Mouse (Mus musculus): ENCODE results near the gene Cd276. TPM values are rescaled to one million over a fixed set of nuclear protein-coding genes. Genes with fewer than 3 reads are reported as not detected.
A peak's percentile ranks its signal among the peaks of the same experiment; 100 is the strongest.

The Cd276 gene
- polyA plus RNA-seq, 1 experiment from 2014 or later = 33.6 TPM

DNA sequence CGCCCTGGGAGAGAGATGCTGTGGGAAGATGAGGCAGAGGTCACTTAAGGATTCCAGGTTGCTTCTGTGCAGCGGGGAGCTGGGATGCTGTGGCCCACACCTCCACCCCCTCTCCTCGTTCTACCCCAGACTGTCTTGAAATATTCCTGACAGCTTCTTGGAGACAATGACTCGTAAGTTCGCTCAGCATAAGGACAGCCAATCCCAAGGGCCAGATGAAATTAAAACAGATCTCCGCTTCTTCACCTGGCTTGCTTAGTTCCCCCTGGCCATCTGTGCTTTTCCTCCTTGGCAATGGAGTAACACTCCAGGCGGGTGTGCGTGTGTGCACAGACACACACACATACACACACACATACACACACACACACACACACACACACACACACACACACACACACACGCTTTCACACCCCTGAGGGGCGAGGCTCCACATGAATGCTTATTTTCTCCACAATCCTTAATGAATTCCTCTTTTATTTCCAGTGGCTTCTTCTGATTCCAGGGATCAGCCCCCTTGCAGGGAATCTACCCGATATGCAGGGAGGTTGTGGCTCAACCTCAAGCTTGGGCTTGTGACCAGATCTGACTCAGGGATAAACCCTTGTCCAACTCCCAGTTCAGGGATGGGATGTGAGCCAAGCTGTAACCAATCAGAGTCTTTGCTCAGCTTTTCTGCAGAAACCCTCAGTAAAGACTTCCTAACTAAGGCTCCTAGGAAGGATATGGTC is 8.4 kb downstream of the Cd276 start:
- 65% methylated on average over 11 of the region's 11 CpGs for WGBS
- H3K36me3 ChIP-seq = no peaks in the 10 kb centered on the region
- no peaks in the 10 kb centered on the region for H3K9me3 ChIP-seq (replicated peaks)
- peaks cover 42% of the 10 kb centered on the region for H3K4me1 ChIP-seq
- 0 out of 2 replicates have a peak overlapping the region, but pooled peaks have one; percentile 33 for H3K27ac ChIP-seq (replicated peaks)
- ATAC-seq (ENCODE audit: low FRiP score) = no peak
- H3K4me2 ChIP-seq = no peak overlapping the region
- no peak overlapping the region for H3K4me3 ChIP-seq (replicated peaks)
- H3K27me3 ChIP-seq (replicated peaks) = no peaks in the 10 kb centered on the region
- no peak overlapping the region for H3K9ac ChIP-seq (replicated peaks)

DNA sequence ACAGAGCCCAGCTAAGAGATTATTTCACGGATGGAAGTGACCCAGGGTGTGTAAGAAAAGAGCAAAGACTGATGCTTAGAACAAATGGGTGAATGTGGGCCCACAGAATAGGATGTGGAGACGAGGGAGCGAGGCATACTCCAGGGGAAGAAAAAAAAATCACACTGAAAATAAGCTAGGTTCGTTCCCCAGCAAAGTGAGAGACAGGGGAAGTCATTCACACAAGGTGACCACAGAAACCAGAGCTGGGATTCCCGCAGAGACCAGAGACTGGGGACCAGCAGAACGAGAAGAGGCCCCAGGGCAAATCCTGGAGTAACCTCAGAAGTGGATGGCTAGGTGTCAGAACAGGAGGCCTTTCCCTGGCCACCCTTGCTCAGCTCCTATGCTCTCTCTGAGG is 9.8 kb downstream of the Cd276 start:
- Histone ChIP-seq H3K4me1 (peaks cover 46% of the 10 kb centered on the region), H3K27me3 (replicated peaks) (no peaks in the 10 kb centered on the region), H3K4me2 (peak overlapping the region; percentile 45; the same call in 1 of the 2 replicates), H3K9ac (replicated peaks) (no peak overlapping the region), H3K4me3 (replicated peaks) (no peak overlapping the region), H3K36me3 (no peaks in the 10 kb centered on the region), H3K27ac (replicated peaks) (peak overlapping the region; percentile 38; the same call in 1 of the 2 replicates), H3K9me3 (replicated peaks) (no peaks in the 10 kb centered on the region)
- ATAC-seq (ENCODE audit: low FRiP score) = no peak
- 76% methylated on average over 6 of the region's 6 CpGs for WGBS

- Histone ChIP-seq H3K27ac (replicated peaks) (peak overlapping the region; percentile 38; the same call in 1 of the 2 replicates), H3K4me2 (peak overlapping the region; percentile 45), H3K4me3 (replicated peaks) (peak overlapping the region; percentile 9; the same call in 1 of the 2 replicates), H3K27me3 (replicated peaks) (no peaks in the 10 kb centered on the region), H3K4me1 (peaks cover 46% of the 10 kb centered on the region), H3K9ac (replicated peaks) (no peak overlapping the region), H3K36me3 (no peaks in the 10 kb centered on the region), H3K9me3 (replicated peaks) (no peaks in the 10 kb centered on the region)
- no peak for ATAC-seq (ENCODE audit: low FRiP score)
- WGBS = 57% methylated on average over 4 of the region's 4 CpGs
Observed at GRCm38 (mm10) chr9:58544879-58545324, 10.3 kb downstream of the Cd276 start.

- H3K4me2 ChIP-seq = no peak overlapping the region
- H3K36me3 ChIP-seq = peaks cover 15% of the 10 kb centered on the region
- peaks cover 26% of the 10 kb centered on the region for H3K4me1 ChIP-seq
- peak overlapping the region; percentile 54 for H3K27ac ChIP-seq (replicated peaks)
- no peaks in the 10 kb centered on the region for H3K9me3 ChIP-seq (replicated peaks)
- 40% methylated on average over 6 of the region's 6 CpGs for WGBS
- 0 out of 2 replicates have a peak, but pooled peaks have one; percentile 39 for ATAC-seq (ENCODE audit: low FRiP score)
- H3K27me3 ChIP-seq (replicated peaks) = no peaks in the 10 kb centered on the region
- H3K9ac ChIP-seq (replicated peaks) = no peak overlapping the region
- H3K4me3 ChIP-seq (replicated peaks) = no peak overlapping the region
Observed at GRCm38 (mm10) chr9:58541895-58542338, 13.3 kb downstream of the Cd276 start.

DNA sequence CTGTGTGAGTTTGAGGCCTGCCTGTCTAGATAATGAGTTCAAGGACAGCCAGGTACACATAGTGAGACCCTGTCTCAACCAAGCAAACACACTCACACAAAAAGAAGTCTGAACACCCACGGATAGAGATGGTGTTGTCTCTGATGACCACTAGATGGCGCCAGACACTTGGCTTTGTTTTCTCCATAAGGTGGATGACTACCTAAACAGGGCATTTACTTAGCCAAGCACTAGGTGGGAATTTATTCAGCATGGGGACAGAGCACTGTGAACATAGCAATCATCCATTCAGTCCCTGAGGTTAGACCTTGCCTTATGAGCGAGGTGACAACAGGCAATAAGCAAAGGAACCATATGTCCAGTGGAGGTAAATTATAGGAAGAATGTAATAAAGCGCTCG is 15.4 kb downstream of the Cd276 start:
- peaks cover 18% of the 10 kb centered on the region for H3K4me1 ChIP-seq
- H3K9me3 ChIP-seq (replicated peaks) = no peaks in the 10 kb centered on the region
- no peak overlapping the region for H3K4me3 ChIP-seq (replicated peaks)
- H3K9ac ChIP-seq (replicated peaks) = no peak overlapping the region
- H3K4me2 ChIP-seq = no peak overlapping the region
- H3K27ac ChIP-seq (replicated peaks) = no peak overlapping the region
- H3K36me3 ChIP-seq = peaks cover 22% of the 10 kb centered on the region
- no peaks in the 10 kb centered on the region for H3K27me3 ChIP-seq (replicated peaks)
- WGBS = 47% methylated on average over 5 of the region's 5 CpGs
- ATAC-seq (ENCODE audit: low FRiP score) = no peak

DNA sequence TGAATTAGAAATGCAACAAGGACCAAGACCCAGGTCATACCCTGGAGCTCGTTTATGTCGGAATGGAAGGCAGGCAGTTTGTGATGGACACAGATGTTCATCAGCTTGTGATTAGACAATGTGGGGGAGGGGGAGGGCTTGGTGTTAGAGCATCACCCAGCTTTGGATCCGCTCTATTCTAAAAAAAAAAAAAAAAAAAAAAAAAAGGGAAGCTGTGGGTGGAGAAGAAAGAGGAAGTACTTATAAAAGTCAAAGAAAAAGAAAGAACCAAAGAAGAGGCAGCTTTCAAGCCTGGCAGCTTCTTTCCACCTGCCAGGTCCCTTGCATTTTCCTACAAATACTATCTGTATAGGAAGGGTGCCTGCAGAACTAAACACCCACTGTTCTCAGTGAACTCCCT is 17.5 kb downstream of the Cd276 start:
- H3K4me1 ChIP-seq = peaks cover 16% of the 10 kb centered on the region
- peaks cover 33% of the 10 kb centered on the region for H3K36me3 ChIP-seq
- no peaks in the 10 kb centered on the region for H3K27me3 ChIP-seq (replicated peaks)
- H3K9ac ChIP-seq (replicated peaks) = no peak overlapping the region
- no peaks in the 10 kb centered on the region for H3K9me3 ChIP-seq (replicated peaks)
- H3K4me2 ChIP-seq = no peak overlapping the region
- no peak for ATAC-seq (ENCODE audit: low FRiP score)
- no peak overlapping the region for H3K4me3 ChIP-seq (replicated peaks)
- 72% methylated on average over 3 of the region's 3 CpGs for WGBS
- H3K27ac ChIP-seq (replicated peaks) = no peak overlapping the region

DNA sequence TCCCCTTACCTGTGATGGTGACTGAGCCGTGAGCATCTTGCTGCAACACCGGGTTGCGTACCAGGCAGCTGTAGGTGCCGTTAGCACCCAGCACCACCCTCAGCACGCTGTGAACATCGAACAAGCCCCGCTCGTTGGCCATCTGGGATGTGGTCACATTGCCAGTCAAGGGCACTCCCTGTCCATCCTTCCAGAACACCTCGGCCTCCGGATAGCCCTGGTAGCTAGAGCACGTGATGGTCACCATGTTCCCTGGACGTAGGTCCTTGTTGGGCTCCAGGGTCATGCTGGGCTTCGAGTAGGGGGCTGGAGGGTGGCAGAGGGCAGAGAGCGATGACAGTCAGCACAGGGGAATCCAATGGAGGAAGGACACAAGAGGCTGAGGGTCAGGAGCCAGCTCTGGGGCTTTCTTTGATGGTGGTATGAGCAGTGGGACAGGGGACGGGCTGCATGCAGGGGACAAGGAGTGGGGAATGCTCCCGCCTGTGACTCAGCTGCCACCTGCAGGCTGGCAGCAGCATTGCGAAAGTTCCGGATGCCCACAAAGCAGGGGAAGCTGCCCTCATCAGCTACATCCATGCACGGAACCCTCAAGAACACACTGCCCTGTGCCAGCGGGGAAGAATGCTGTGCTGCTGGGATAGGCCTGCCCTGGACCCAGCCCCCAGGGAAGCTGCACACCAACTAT is 19.6 kb downstream of the Cd276 start:
- H3K4me1 ChIP-seq = no peaks in the 10 kb centered on the region
- no peak overlapping the region for H3K4me3 ChIP-seq (replicated peaks)
- H3K27me3 ChIP-seq (replicated peaks) = no peaks in the 10 kb centered on the region
- WGBS = 81% methylated on average over 20 of the region's 20 CpGs
- no peak overlapping the region for H3K27ac ChIP-seq (replicated peaks)
- no peak overlapping the region for H3K9ac ChIP-seq (replicated peaks)
- H3K9me3 ChIP-seq (replicated peaks) = no peaks in the 10 kb centered on the region
- ATAC-seq (ENCODE audit: low FRiP score) = peak; percentile 70; the same call in 1 of the 2 replicates
- H3K4me2 ChIP-seq = no peak overlapping the region
- H3K36me3 ChIP-seq = peaks cover 40% of the 10 kb centered on the region

- Histone ChIP-seq H3K9me3 (replicated peaks) (no peaks in the 10 kb centered on the region), H3K36me3 (peaks cover 43% of the 10 kb centered on the region), H3K27me3 (replicated peaks) (no peaks in the 10 kb centered on the region), H3K27ac (replicated peaks) (no peak overlapping the region), H3K4me2 (no peak overlapping the region), H3K4me1 (no peaks in the 10 kb centered on the region), H3K4me3 (replicated peaks) (no peak overlapping the region), H3K9ac (replicated peaks) (no peak overlapping the region)
- WGBS = 46% methylated on average over 1 of the region's 1 CpGs
- ATAC-seq (ENCODE audit: low FRiP score) = 0 out of 2 replicates have a peak, but pooled peaks have one; percentile 39
Observed at GRCm38 (mm10) chr9:58534766-58535165, 20.5 kb downstream of the Cd276 start.

- Histone ChIP-seq H3K36me3 (peaks cover 39% of the 10 kb centered on the region), H3K4me2 (no peak overlapping the region), H3K27ac (replicated peaks) (no peak overlapping the region), H3K4me3 (replicated peaks) (no peak overlapping the region), H3K4me1 (no peaks in the 10 kb centered on the region), H3K9ac (replicated peaks) (no peak overlapping the region), H3K9me3 (replicated peaks) (no peaks in the 10 kb centered on the region), H3K27me3 (replicated peaks) (no peaks in the 10 kb centered on the region)
- 94% methylated on average over 6 of the region's 6 CpGs for WGBS
- no peak for ATAC-seq (ENCODE audit: low FRiP score)
Observed at GRCm38 (mm10) chr9:58533322-58533721, 21.9 kb downstream of the Cd276 start.

DNA sequence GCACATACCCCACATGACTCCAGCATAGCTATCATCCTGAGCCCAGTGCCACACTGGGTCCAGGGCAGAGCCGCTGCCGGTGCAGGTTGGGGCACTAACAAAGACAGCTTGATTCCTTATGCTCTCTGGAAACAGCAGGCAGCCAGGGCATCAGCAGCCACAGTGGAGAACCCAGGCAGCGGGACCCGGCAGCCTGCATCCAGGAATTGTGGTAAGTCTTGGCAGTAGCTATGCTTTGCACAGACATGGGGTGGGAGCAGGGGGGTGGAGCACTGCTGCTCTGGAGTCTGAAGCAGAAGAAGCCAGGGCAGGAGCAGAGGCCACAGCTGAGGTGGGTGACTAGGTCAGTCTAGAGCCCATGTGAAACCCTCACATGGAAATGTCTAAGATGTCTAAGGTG is 23.0 kb downstream of the Cd276 start:
- Histone ChIP-seq H3K27me3 (replicated peaks) (no peaks in the 10 kb centered on the region), H3K4me1 (no peaks in the 10 kb centered on the region), H3K9ac (replicated peaks) (no peak overlapping the region), H3K27ac (replicated peaks) (no peak overlapping the region), H3K4me2 (no peak overlapping the region), H3K36me3 (peaks cover 43% of the 10 kb centered on the region), H3K9me3 (replicated peaks) (no peaks in the 10 kb centered on the region), H3K4me3 (replicated peaks) (no peak overlapping the region)
- WGBS = 76% methylated on average over 4 of the region's 4 CpGs
- no peak for ATAC-seq (ENCODE audit: low FRiP score)

DNA sequence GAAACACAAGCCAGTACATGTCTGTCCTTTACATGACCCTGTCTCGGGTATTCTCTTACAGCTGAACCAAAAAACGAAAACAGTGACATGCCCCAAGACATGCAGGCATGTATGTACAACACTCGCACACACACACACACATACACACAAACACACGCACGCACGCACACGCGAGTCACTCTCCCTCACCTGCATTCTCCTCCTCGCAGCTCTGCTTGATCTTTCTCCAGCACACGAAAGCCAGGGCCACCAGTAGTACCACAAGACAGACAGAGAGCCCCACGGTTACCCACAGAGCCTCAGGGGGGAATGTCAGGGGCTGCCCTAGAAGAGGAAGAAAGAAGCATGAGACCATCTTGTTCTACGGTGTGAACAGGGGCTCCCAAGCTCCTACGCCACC is 24.8 kb downstream of the Cd276 start:
- WGBS = 93% methylated on average over 13 of the region's 13 CpGs
- H3K36me3 ChIP-seq = peaks cover 43% of the 10 kb centered on the region

GRCm38 (mm10) chr9:58527841-58528240 is 27.4 kb downstream of the Cd276 start:
- no peak overlapping the region for H3K4me2 ChIP-seq
- no peaks in the 10 kb centered on the region for H3K9me3 ChIP-seq (replicated peaks)
- peaks cover 45% of the 10 kb centered on the region for H3K36me3 ChIP-seq
- no peak overlapping the region for H3K27ac ChIP-seq (replicated peaks)
- no peak for ATAC-seq (ENCODE audit: low FRiP score)
- H3K4me3 ChIP-seq (replicated peaks) = no peak overlapping the region
- 30% methylated on average over 4 of the region's 4 CpGs for WGBS
- no peaks in the 10 kb centered on the region for H3K27me3 ChIP-seq (replicated peaks)
- no peaks in the 10 kb centered on the region for H3K4me1 ChIP-seq
- no peak overlapping the region for H3K9ac ChIP-seq (replicated peaks)

More for the DNA sequence above, 24.8 kb downstream of the Cd276 start:
- Histone ChIP-seq H3K9ac (replicated peaks) (no peak overlapping the region), H3K4me2 (no peak overlapping the region), H3K27ac (replicated peaks) (no peak overlapping the region), H3K4me3 (replicated peaks) (no peak overlapping the region), H3K9me3 (replicated peaks) (no peaks in the 10 kb centered on the region), H3K27me3 (replicated peaks) (no peaks in the 10 kb centered on the region), H3K4me1 (no peaks in the 10 kb centered on the region)
- no peak for ATAC-seq (ENCODE audit: low FRiP score)
